Mouse (Mus musculus): Measurements from ENCODE around the gene Chchd6. TPM values are rescaled to one million over a fixed set of nuclear protein-coding genes. Genes with fewer than 3 reads are reported as not detected.

The Chchd6 gene
- polyA plus RNA-seq, 1 experiment from 2014 or later = 80.9 TPM

GRCm38 (mm10) chr6:89614596-89615372, 19.3 kb upstream of the Chchd6 start:
- H3K9me3 ChIP-seq = no peaks in the 10 kb centered on the region
- peak overlapping the region; percentile 77; the same call in 1 of the 2 replicates for H3K27ac ChIP-seq
- WGBS = 80% methylated on average over 7 of the region's 7 CpGs
- H3K36me3 ChIP-seq = no peaks in the 10 kb centered on the region
- ATAC-seq (ENCODE audit: low FRiP score, low read depth) = no peak
- H3K9ac ChIP-seq = no peak overlapping the region
- H3K4me2 ChIP-seq (replicated peaks) = no peak overlapping the region
- no peaks in the 10 kb centered on the region for H3K27me3 ChIP-seq (replicated peaks)
- H3K4me1 ChIP-seq = peaks cover 32% of the 10 kb centered on the region
- no peak overlapping the region for H3K4me3 ChIP-seq

- WGBS = 23% methylated on average over 2 of the region's 2 CpGs
- no peak; the same call in none of the 2 replicates for ATAC-seq (ENCODE audit: low FRiP score, low read depth)
- H3K9me3 ChIP-seq = no peaks in the 10 kb centered on the region
- H3K27me3 ChIP-seq (replicated peaks) = no peaks in the 10 kb centered on the region
- no peaks in the 10 kb centered on the region for H3K36me3 ChIP-seq
- no peak overlapping the region for H3K4me3 ChIP-seq
- peaks cover 32% of the 10 kb centered on the region for H3K4me1 ChIP-seq
- 0 out of 2 replicates have a peak overlapping the region, but pooled peaks have one; percentile 5 for H3K9ac ChIP-seq
- H3K27ac ChIP-seq = peak overlapping the region; percentile 77
- H3K4me2 ChIP-seq (replicated peaks) = no peak overlapping the region
Measured at GRCm38 (mm10) chr6:89614107-89614471, 18.6 kb upstream of the Chchd6 start.

- Histone ChIP-seq H3K4me2 (replicated peaks) (no peak overlapping the region; the same call in 1 of the 2 replicates), H3K27me3 (replicated peaks) (no peaks in the 10 kb centered on the region), H3K9ac (0 out of 2 replicates have a peak overlapping the region, but pooled peaks have one; percentile 5), H3K36me3 (no peaks in the 10 kb centered on the region), H3K9me3 (no peaks in the 10 kb centered on the region), H3K27ac (peak overlapping the region; percentile 77), H3K4me3 (no peak overlapping the region), H3K4me1 (peaks cover 32% of the 10 kb centered on the region)
- WGBS = 27% methylated on average over 15 of the region's 15 CpGs
- peak; percentile 87 for ATAC-seq (ENCODE audit: low FRiP score, low read depth)
Measured at GRCm38 (mm10) chr6:89613336-89614106, 18.1 kb upstream of the Chchd6 start.

GRCm38 (mm10) chr6:89607999-89608398, 12.5 kb upstream of the Chchd6 start:
- Histone ChIP-seq H3K27me3 (replicated peaks) (no peaks in the 10 kb centered on the region), H3K4me1 (peaks cover 2% of the 10 kb centered on the region; the same call in 1 of the 2 replicates), H3K36me3 (no peaks in the 10 kb centered on the region), H3K4me3 (no peak overlapping the region), H3K9me3 (no peaks in the 10 kb centered on the region), H3K9ac (no peak overlapping the region), H3K4me2 (replicated peaks) (no peak overlapping the region), H3K27ac (no peak overlapping the region)
- no peak for ATAC-seq (ENCODE audit: low FRiP score, low read depth)
- WGBS = 50% methylated on average over 4 of the region's 4 CpGs

GRCm38 (mm10) chr6:89606096-89606495, 10.6 kb upstream of the Chchd6 start:
- H3K4me1 ChIP-seq = no peaks in the 10 kb centered on the region
- no peaks in the 10 kb centered on the region for H3K36me3 ChIP-seq
- no peak overlapping the region for H3K4me2 ChIP-seq (replicated peaks)
- H3K9ac ChIP-seq = no peak overlapping the region
- no peak overlapping the region for H3K4me3 ChIP-seq
- H3K27me3 ChIP-seq (replicated peaks) = no peaks in the 10 kb centered on the region
- no peaks in the 10 kb centered on the region for H3K9me3 ChIP-seq
- WGBS = 52% methylated on average over 3 of the region's 3 CpGs
- ATAC-seq (ENCODE audit: low FRiP score, low read depth) = no peak
- H3K27ac ChIP-seq = no peak overlapping the region

- no peak overlapping the region for H3K27ac ChIP-seq
- H3K4me3 ChIP-seq = no peak overlapping the region
Measured at GRCm38 (mm10) chr6:89596510-89596909, 1.1 kb upstream of the Chchd6 start.

GRCm38 (mm10) chr6:89595777-89596146, 310 bp upstream of the Chchd6 start:
- H3K27ac ChIP-seq = no peak overlapping the region
- no peak overlapping the region for H3K9ac ChIP-seq
- 0 out of 2 replicates have a peak overlapping the region, but pooled peaks have one; percentile 71 for H3K4me3 ChIP-seq
- H3K9me3 ChIP-seq = peaks cover 3% of the 10 kb centered on the region; the same call in 1 of the 2 replicates
- ATAC-seq (ENCODE audit: low FRiP score, low read depth) = peak; percentile 59; the same call in 1 of the 2 replicates
- peaks cover 3% of the 10 kb centered on the region; the same call in 1 of the 2 replicates for H3K4me1 ChIP-seq
- peak overlapping the region; percentile 80 for H3K4me2 ChIP-seq (replicated peaks)
- H3K27me3 ChIP-seq (replicated peaks) = no peaks in the 10 kb centered on the region
- WGBS = 34% methylated on average over 5 of the region's 5 CpGs
- no peaks in the 10 kb centered on the region for H3K36me3 ChIP-seq

More at GRCm38 (mm10) chr6:89596510-89596909, 1.1 kb upstream of the Chchd6 start:
- Histone ChIP-seq H3K9ac (no peak overlapping the region), H3K9me3 (peaks cover 3% of the 10 kb centered on the region; the same call in 1 of the 2 replicates), H3K36me3 (no peaks in the 10 kb centered on the region), H3K4me1 (peaks cover 3% of the 10 kb centered on the region; the same call in 1 of the 2 replicates), H3K4me2 (replicated peaks) (no peak overlapping the region), H3K27me3 (replicated peaks) (no peaks in the 10 kb centered on the region)
- ATAC-seq (ENCODE audit: low FRiP score, low read depth) = no peak
- 90% methylated on average over 1 of the region's 1 CpGs for WGBS

GRCm38 (mm10) chr6:89592016-89592415, 3.4 kb downstream of the Chchd6 start:
- H3K9ac ChIP-seq = no peak overlapping the region
- no peaks in the 10 kb centered on the region for H3K9me3 ChIP-seq
- no peak overlapping the region for H3K4me2 ChIP-seq (replicated peaks)
- WGBS = 89% methylated on average over 3 of the region's 3 CpGs
- no peak for ATAC-seq (ENCODE audit: low FRiP score, low read depth)
- H3K36me3 ChIP-seq = no peaks in the 10 kb centered on the region
- H3K27me3 ChIP-seq (replicated peaks) = no peaks in the 10 kb centered on the region
- H3K27ac ChIP-seq = no peak overlapping the region
- H3K4me3 ChIP-seq = no peak overlapping the region
- H3K4me1 ChIP-seq = peaks cover 3% of the 10 kb centered on the region; the same call in 1 of the 2 replicates

GRCm38 (mm10) chr6:89591531-89591930, 3.9 kb downstream of the Chchd6 start:
- H3K9ac ChIP-seq = no peak overlapping the region
- no peaks in the 10 kb centered on the region for H3K36me3 ChIP-seq
- no peak for ATAC-seq (ENCODE audit: low FRiP score, low read depth)
- H3K4me3 ChIP-seq = no peak overlapping the region
- no peaks in the 10 kb centered on the region for H3K9me3 ChIP-seq
- 82% methylated on average over 3 of the region's 3 CpGs for WGBS
- no peak overlapping the region for H3K4me2 ChIP-seq (replicated peaks)
- H3K4me1 ChIP-seq = peaks cover 3% of the 10 kb centered on the region; the same call in 1 of the 2 replicates
- no peak overlapping the region for H3K27ac ChIP-seq
- H3K27me3 ChIP-seq (replicated peaks) = no peaks in the 10 kb centered on the region

- peaks cover 22% of the 10 kb centered on the region for H3K4me1 ChIP-seq
- no peak overlapping the region; the same call in 1 of the 2 replicates for H3K9ac ChIP-seq
- no peak overlapping the region for H3K4me3 ChIP-seq
- no peaks in the 10 kb centered on the region for H3K36me3 ChIP-seq
- no peak overlapping the region for H3K4me2 ChIP-seq (replicated peaks)
- H3K27ac ChIP-seq = no peak overlapping the region
- no peaks in the 10 kb centered on the region for H3K9me3 ChIP-seq
- H3K27me3 ChIP-seq (replicated peaks) = no peaks in the 10 kb centered on the region
- peak; percentile 44; the same call in 1 of the 2 replicates for ATAC-seq (ENCODE audit: low FRiP score, low read depth)
Measured at GRCm38 (mm10) chr6:89585696-89586095, 9.8 kb downstream of the Chchd6 start.

- 17% methylated on average over 5 of the region's 5 CpGs for WGBS
- no peak overlapping the region for H3K4me3 ChIP-seq
- ATAC-seq (ENCODE audit: low FRiP score, low read depth) = peak; percentile 76
- no peak overlapping the region for H3K4me2 ChIP-seq (replicated peaks)
- peaks cover 22% of the 10 kb centered on the region for H3K4me1 ChIP-seq
- H3K9me3 ChIP-seq = no peaks in the 10 kb centered on the region
- H3K9ac ChIP-seq = no peak overlapping the region
- no peak overlapping the region for H3K27ac ChIP-seq
- no peaks in the 10 kb centered on the region for H3K27me3 ChIP-seq (replicated peaks)
- no peaks in the 10 kb centered on the region for H3K36me3 ChIP-seq
Measured at GRCm38 (mm10) chr6:89584634-89585409, 10.6 kb downstream of the Chchd6 start.

Data from neural tube, embryonic 12.5 days (tissue).